Mouse (Mus musculus) heart, adult 2 months (tissue): ENCODE measurements around the gene Olfr1183. TPM values are rescaled to one million over a fixed set of nuclear protein-coding genes. Genes with fewer than 3 reads are reported as not detected.
"Not testable (repeated sequence)": the region's sequence is repeated elsewhere in the genome, so short reads cannot be mapped to it uniquely, and the experiment has no call there.

ENCODE experiments used
- DNase-seq, 2 experiments: peaks; one replicate each; pipeline ENCODE4 v3.0.0; 2021
- H3K27ac ChIP-seq: fragments of 200-600 bp; 2 replicates; pipeline ENCODE4 v1.8.1; 2022
- H3K27me3 ChIP-seq: fragments of 200-500 bp; 2 replicates; pipeline ENCODE4 v1.6.1; 2012; ENCODE audit warnings: mild to moderate bottlenecking, low read length, inconsistent platforms, mixed read lengths; ENCODE audit not compliant: control insufficient read depth, insufficient read depth
- H3K36me3 ChIP-seq: fragments of 200-500 bp; 2 replicates; pipeline ENCODE4 v1.6.1; 2012; ENCODE audit warnings: low read length, inconsistent platforms; ENCODE audit not compliant: control insufficient read depth, insufficient read depth
- H3K4me1 ChIP-seq: fragments of 200-500 bp; 2 replicates; pipeline ENCODE4 v1.6.1; 2011; ENCODE audit warnings: low read length; ENCODE audit not compliant: control insufficient read depth, insufficient read depth
- H3K4me3 ChIP-seq: fragments of 200-600 bp; 2 replicates; pipeline ENCODE4 v1.8.1; 2022
- H3K79me2 ChIP-seq: fragments of 200-500 bp; replicated peaks from 2 replicates; pipeline ENCODE4 v1.6.1; 2012; ENCODE audit warnings: mild to moderate bottlenecking, inconsistent platforms, low read length, moderate library complexity, mixed read lengths; ENCODE audit not compliant: control insufficient read depth, insufficient read depth
- H3K9ac ChIP-seq: fragments of 200-500 bp; 2 replicates; pipeline ENCODE4 v1.6.1; 2012; ENCODE audit warnings: low read depth, mild to moderate bottlenecking, control low read depth, inconsistent platforms, low read length, mixed read lengths
- CTCF ChIP-seq: fragments of 200-600 bp; IDR thresholded peaks from 2 replicates; pipeline ENCODE4 v1.8.1; 2022; ENCODE audit warnings: antibody characterized with exemption, mild to moderate bottlenecking, moderate library complexity
- EP300 ChIP-seq: fragments of 200-500 bp; IDR thresholded peaks from 2 replicates; pipeline ENCODE4 v1.6.1; 2011; ENCODE audit warnings: low read depth, low read length, control low read depth; ENCODE audit not compliant: insufficient read depth
- POLR2A ChIP-seq: fragments of 200-500 bp; IDR thresholded peaks from 2 replicates; pipeline ENCODE4 v1.6.1; 2011; ENCODE audit warnings: mild to moderate bottlenecking, low read depth, low read length, control low read depth; ENCODE audit not compliant: insufficient read depth
- WGBS: fragments of 180-500 bp; shearing (Covaris S2); methylation state at CpG from one replicate; pipeline ENCODE4 v1.1.7; 2018; 5-methylcytosine and 5-hydroxymethylcytosine counted together
- intact Hi-C: fragments of 180-260 bp; cut with DNase I; formaldehyde crosslinking; loops from one replicate; pipeline ENCODE4 v1.15.1; 2025
- long read RNA-seq: library from polyadenylated mRNA; stranded (forward); transcript quantifications from one replicate; pipeline ENCODE4 v2.0.0, GENCODE M21; 2021
- polyA plus RNA-seq: library from polyadenylated mRNA; depleted of rRNA; stranded (reverse); fragments of >200 nt; gene quantifications from 2 replicates; pipeline ENCODE4 v1.2.3, GENCODE M21; 2012; rRNA removed
- total RNA-seq, 2 experiments: library from RNA; stranded (reverse); gene quantifications; 2 replicates each; pipeline ENCODE4 v1.2.3; 2021

Olfr1183 gene
- total RNA-seq (not detected), polyA plus RNA-seq (not detected in 2 replicates)
- long read RNA-seq, result 0 reads

GRCm38 (mm10) chr2:88454567-88454966, at the start of gene Olfr1183:
Gene Olfr1183, plus strand, starts transcription at chr2:88454867.
- H3K4me3 ChIP-seq, DNase-seq, H3K79me2 ChIP-seq, H3K4me1 ChIP-seq, H3K27ac ChIP-seq, H3K36me3 ChIP-seq, H3K27me3 ChIP-seq, H3K9ac ChIP-seq, intact Hi-C loops: not testable (repeated sequence)
- 78% methylated on average over 1 of the region's 1 CpGs for WGBS

- DNase-seq, result no peak
- WGBS, result 71% methylated on average over 3 of the region's 3 CpGs
- intact Hi-C loops, result no loop called here
- Histone ChIP-seq H3K27ac (no peak within 1 kb of the TSS), H3K36me3 (no peaks in the 10 kb centered on the region), H3K27me3 (no peaks in the 10 kb centered on the region), H3K79me2 (no peaks in the 10 kb centered on the region), H3K4me3 (no peak within 1 kb of the TSS), H3K4me1 (no peaks in the 10 kb centered on the region), H3K9ac (no peak within 1 kb of the TSS)
- TF ChIP-seq EP300 (no peak), POLR2A (no peak), CTCF (no peak)
Observed at GRCm38 (mm10) chr2:88406353-88406752, 48.3 kb upstream of the Olfr1183 start, which contains the start of gene Olfr1179. Gene Olfr1179, minus strand, starts transcription at chr2:88406453.

- WGBS, result 57% methylated on average over 2 of the region's 2 CpGs
- Histone ChIP-seq H3K27ac (no peak within 1 kb of the TSS), H3K4me1 (no peaks in the 10 kb centered on the region), H3K27me3 (no peaks in the 10 kb centered on the region), H3K9ac (no peak within 1 kb of the TSS), H3K4me3 (no peak within 1 kb of the TSS), H3K36me3 (no peaks in the 10 kb centered on the region), H3K79me2 (no peaks in the 10 kb centered on the region)
- DNase-seq, result no peak
- intact Hi-C loops, result no loop called here
- TF ChIP-seq POLR2A (no peak), CTCF (no peak), EP300 (no peak)
Observed at GRCm38 (mm10) chr2:88419051-88419450, 35.6 kb upstream of the Olfr1183 start, which contains the start of gene Olfr1180. Gene Olfr1180, minus strand, starts transcription at chr2:88419151.

- H3K27ac ChIP-seq, result no peak within 1 kb of the TSS
- no peak within 1 kb of the TSS for H3K9ac ChIP-seq
- TF ChIP-seq EP300 (no peak), POLR2A (no peak)
- H3K27me3 ChIP-seq, result no peaks in the 10 kb centered on the region
- no peaks in the 10 kb centered on the region for H3K4me1 ChIP-seq
- H3K4me3 ChIP-seq, result no peak within 1 kb of the TSS
- DNase-seq, result no peak
- H3K36me3 ChIP-seq, result no peaks in the 10 kb centered on the region
- intact Hi-C loops, result no loop called here
- no peaks in the 10 kb centered on the region for H3K79me2 ChIP-seq
- 66% methylated on average over 1 of the region's 1 CpGs for WGBS
Observed at GRCm38 (mm10) chr2:88426071-88426470, 28.6 kb upstream of the Olfr1183 start, which contains the start of gene Olfr1181. Gene Olfr1181, minus strand, starts transcription at chr2:88426171.

DNA sequence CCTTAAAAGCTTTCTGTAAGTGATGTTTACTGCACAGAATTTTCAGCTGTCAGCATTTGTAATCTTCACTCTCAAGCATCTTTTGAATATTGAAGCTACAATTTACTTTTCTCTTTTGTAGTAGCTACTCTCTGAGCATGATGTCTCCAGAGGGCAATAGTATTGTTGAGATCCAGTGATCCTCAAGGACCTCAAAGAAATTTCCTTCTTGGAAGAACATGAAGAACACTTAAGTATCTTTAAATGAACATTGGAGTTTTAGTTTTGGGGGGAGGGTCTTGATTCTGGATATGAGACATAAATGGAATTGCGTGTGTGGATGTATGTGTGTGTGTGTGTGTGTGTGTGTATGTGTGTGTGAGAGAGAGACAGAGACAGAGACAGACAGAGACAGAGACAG, 5.6 kb upstream of the Olfr1183 start, which contains the start of gene Gm13757:
Gene Gm13757, minus strand, starts transcription at position 101 of the 400 bp plus-strand sequence.
- WGBS, result 73% methylated on average over 1 of the region's 1 CpGs
- no peak within 1 kb of the TSS for H3K27ac ChIP-seq
- no peaks in the 10 kb centered on the region for H3K4me1 ChIP-seq

GRCm38 (mm10) chr2:88483298-88483697, 28.6 kb downstream of the Olfr1183 start, which contains the start of gene Olfr1184:
Gene Olfr1184, plus strand, starts transcription at chr2:88483598.
- Histone ChIP-seq H3K27ac (no peak within 1 kb of the TSS), H3K9ac (no peak within 1 kb of the TSS), H3K27me3 (no peaks in the 10 kb centered on the region), H3K4me1 (no peaks in the 10 kb centered on the region), H3K79me2 (no peaks in the 10 kb centered on the region), H3K36me3 (no peaks in the 10 kb centered on the region), H3K4me3 (no peak within 1 kb of the TSS)
- TF ChIP-seq EP300, result no peak
- TF ChIP-seq POLR2A, result no peak
- TF ChIP-seq CTCF, result no peak
- 73% methylated on average over 2 of the region's 2 CpGs for WGBS
- intact Hi-C loops, result no loop called here
- no peak for DNase-seq

More for the DNA sequence above, 5.6 kb upstream of the Olfr1183 start, which contains the start of gene Gm13757:
- no peak for TF ChIP-seq POLR2A
- TF ChIP-seq CTCF, result no peak
- no peak for TF ChIP-seq EP300
- no peaks in the 10 kb centered on the region for H3K27me3 ChIP-seq
- no peaks in the 10 kb centered on the region for H3K36me3 ChIP-seq
- no peak within 1 kb of the TSS for H3K4me3 ChIP-seq
- DNase-seq, result no peak
- no peaks in the 10 kb centered on the region for H3K79me2 ChIP-seq
- no peak within 1 kb of the TSS for H3K9ac ChIP-seq
- intact Hi-C loops, result no loop called here
